Mouse (Mus musculus) heart, adult 2 months (tissue): ENCODE data around the gene Hivep1.

Experiments used
- CTCF ChIP-seq: fragments of 200-600 bp; IDR thresholded peaks from 2 replicates; pipeline ENCODE4 v1.8.1; 2022; ENCODE audit warnings: antibody characterized with exemption, mild to moderate bottlenecking, moderate library complexity
- POLR2A ChIP-seq: fragments of 200-500 bp; IDR thresholded peaks from 2 replicates; pipeline ENCODE4 v1.6.1; 2011; ENCODE audit warnings: mild to moderate bottlenecking, low read depth, low read length, control low read depth; ENCODE audit not compliant: insufficient read depth

DNA sequence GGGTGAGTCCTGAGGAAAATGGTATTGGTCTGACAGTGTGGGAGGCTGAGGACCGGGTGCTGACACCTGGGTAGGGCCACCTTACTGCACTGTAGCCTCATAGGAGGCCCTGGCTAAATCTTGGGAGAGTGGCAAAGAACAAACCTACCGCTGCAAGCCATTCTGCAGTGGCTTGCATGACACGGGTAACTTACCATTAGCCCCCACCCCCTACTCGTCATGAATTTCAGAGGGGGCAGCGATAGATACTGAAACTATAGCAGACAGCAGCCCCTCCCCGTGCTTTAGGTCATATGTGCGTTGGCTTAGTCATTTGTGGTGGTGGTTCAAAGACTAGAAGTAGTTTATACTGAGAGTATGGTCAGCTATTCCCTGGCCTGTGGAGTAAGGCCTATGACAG lies 61.8 kb downstream of the Hivep1 start:
- TF ChIP-seq CTCF = no peak
- TF ChIP-seq POLR2A = no peak
